Mouse (Mus musculus) liver, embryonic 14.5 days (tissue): Measurements from ENCODE around the gene Srgap1. TPM values are rescaled to one million over a fixed set of nuclear protein-coding genes. Genes with fewer than 3 reads are reported as not detected.

Source experiments
- ATAC-seq: fragments of 200-750 bp; cut with Nextera tagmentation; 2 replicates; pipeline ENCODE4 v1.8.0; 2017; ENCODE audit warnings: moderate number of reproducible peaks, mild to moderate bottlenecking, moderate library complexity; ENCODE audit not compliant: insufficient read depth
- DNase-seq, 3 experiments: peaks; one replicate each; pipeline ENCODE4 v3.0.0-alpha.2; 2012 to 2013; ENCODE audit warnings: low read depth in 3 of 3, low spot score in 3 of 3
- H3K27ac ChIP-seq: fragments of 300-500 bp; sonication (generic); 2 replicates; pipeline ENCODE4 v1.5.1; 2014; ENCODE audit warnings: moderate library complexity, mild to moderate bottlenecking, control low read depth, inconsistent platforms
- H3K27me3 ChIP-seq: fragments of 300-500 bp; sonication (generic); 2 replicates; pipeline ENCODE4 v1.6.1; 2014; ENCODE audit warnings: mild to moderate bottlenecking, low read length, moderate library complexity; ENCODE audit not compliant: control insufficient read depth, insufficient read depth
- H3K36me3 ChIP-seq: fragments of 300-500 bp; sonication (generic); replicated peaks from 2 replicates; pipeline ENCODE4 v1.6.1; 2014; ENCODE audit warnings: low read depth; ENCODE audit not compliant: control insufficient read depth, insufficient read depth
- H3K4me1 ChIP-seq, 2 experiments: fragments of 200-500 bp in 1 of 2; fragments of 300-500 bp in 1 of 2; sonication (generic) in 1 of 2; replicated peaks; 2 replicates each; pipeline ENCODE4 v1.6.1; 2012 to 2014; ENCODE audit warnings: antibody characterized with exemption in 1 of 2, inconsistent platforms in 1 of 2, low read length in 1 of 2; ENCODE audit not compliant: control insufficient read depth in 2 of 2, insufficient read depth in 2 of 2
- H3K4me2 ChIP-seq: fragments of 300-500 bp; sonication (generic); 2 replicates; pipeline ENCODE4 v1.6.1; 2014; ENCODE audit warnings: low read depth, mild to moderate bottlenecking, control low read depth, moderate library complexity
- H3K4me3 ChIP-seq, 2 experiments: fragments of 200-500 bp in 1 of 2; fragments of 300-500 bp in 1 of 2; sonication (generic) in 1 of 2; 2 replicates each; pipeline ENCODE4 v1.5.1; 2012 to 2014; ENCODE audit warnings: low read depth in 2 of 2, low read length in 2 of 2, mild to moderate bottlenecking in 2 of 2, control low read depth in 1 of 2, inconsistent platforms in 1 of 2, moderate library complexity in 1 of 2; ENCODE audit not compliant: insufficient read depth in 1 of 2
- H3K9ac ChIP-seq: fragments of 300-500 bp; sonication (generic); replicated peaks from 2 replicates; pipeline ENCODE4 v1.6.1; 2014; ENCODE audit warnings: mild to moderate bottlenecking, control low read depth, moderate library complexity
- H3K9me3 ChIP-seq: fragments of 300-500 bp; sonication (generic); 2 replicates; pipeline ENCODE4 v1.6.1; 2016; ENCODE audit warnings: low read length, mixed read lengths; ENCODE audit not compliant: control insufficient read depth
- CTCF ChIP-seq: IDR thresholded peaks from 2 replicates; pipeline ENCODE4 v1.5.1; 2016; ENCODE audit warnings: antibody characterized with exemption, low read depth, control low read depth
- EP300 ChIP-seq: IDR thresholded peaks from 2 replicates; pipeline ENCODE4 v1.6.1; 2016; ENCODE audit warnings: antibody characterized with exemption, low read depth
- WGBS: fragments of 180-500 bp; shearing (Covaris S2); extraction: QIAGEN DNeasy Blood & Tissue Kit; methylation state at CpG from one replicate; pipeline ENCODE4 v1.1.7; 2014; ENCODE audit not compliant: insufficient replicate concordance; 5-methylcytosine and 5-hydroxymethylcytosine counted together
- polyA plus RNA-seq, 2 experiments: library from polyadenylated mRNA; depleted of rRNA in 1 of 2; stranded (reverse) in 1 of 2; unstranded in 1 of 2; fragments of >200 nt; fragmentation: Nextera tagmentation in 1 of 2; extraction: Ambion mirVana in 1 of 2; gene quantifications; 2 replicates each; pipeline versions ENCODE4 v1.2.1 to v1.2.3; 2012 to 2014

Srgap1 gene
- polyA plus RNA-seq, 2 experiments, result 0.66 to 0.79 TPM

- Histone ChIP-seq H3K4me1 (no peaks in the 10 kb centered on the region), H3K36me3 (no peaks in the 10 kb centered on the region), H3K4me3 (no peak overlapping the region), H3K9me3 (no peaks in the 10 kb centered on the region), H3K4me2 (no peak overlapping the region), H3K27me3 (no peaks in the 10 kb centered on the region), H3K9ac (no peak overlapping the region), H3K27ac (no peak overlapping the region)
- TF ChIP-seq CTCF, result no peak
- TF ChIP-seq EP300, result no peak
- WGBS, result 46% methylated on average over 1 of the region's 1 CpGs
- no peak for ATAC-seq
- DNase-seq, result no peak
These were observed 143.0 kb downstream of the Srgap1 start for GRCm38 (mm10) chr10:121904137-121904536.

GRCm38 (mm10) chr10:121902651-121903050, 144.5 kb downstream of the Srgap1 start:
- H3K4me3 ChIP-seq, result no peak overlapping the region
- DNase-seq (no peak), ATAC-seq (no peak)
- no peaks in the 10 kb centered on the region for H3K9me3 ChIP-seq
- H3K27me3 ChIP-seq, result no peaks in the 10 kb centered on the region
- H3K4me2 ChIP-seq, result no peak overlapping the region
- H3K9ac ChIP-seq, result no peak overlapping the region
- H3K4me1 ChIP-seq, result no peaks in the 10 kb centered on the region
- 67% methylated on average over 8 of the region's 8 CpGs for WGBS
- TF ChIP-seq CTCF (no peak), EP300 (no peak)
- H3K27ac ChIP-seq, result no peak overlapping the region
- H3K36me3 ChIP-seq, result no peaks in the 10 kb centered on the region

GRCm38 (mm10) chr10:121900772-121901171, 146.3 kb downstream of the Srgap1 start:
- H3K27me3 ChIP-seq, result no peaks in the 10 kb centered on the region
- H3K9me3 ChIP-seq, result no peaks in the 10 kb centered on the region
- no peak overlapping the region for H3K27ac ChIP-seq
- DNase-seq, result no peak
- no peaks in the 10 kb centered on the region for H3K36me3 ChIP-seq
- H3K9ac ChIP-seq, result no peak overlapping the region
- H3K4me3 ChIP-seq, result no peak overlapping the region
- 35% methylated on average over 6 of the region's 6 CpGs for WGBS
- no peaks in the 10 kb centered on the region for H3K4me1 ChIP-seq
- ATAC-seq, result no peak
- no peak overlapping the region for H3K4me2 ChIP-seq
- TF ChIP-seq EP300 (no peak), CTCF (no peak)

- no peak overlapping the region for H3K9ac ChIP-seq
- WGBS, result 75% methylated on average over 6 of the region's 6 CpGs
These were observed 147.4 kb downstream of the Srgap1 start for GRCm38 (mm10) chr10:121899706-121900105.

GRCm38 (mm10) chr10:121897835-121898370, 149.2 kb downstream of the Srgap1 start:
- no peak for ATAC-seq
- H3K36me3 ChIP-seq, result no peaks in the 10 kb centered on the region
- no peaks in the 10 kb centered on the region for H3K4me1 ChIP-seq
- no peak for DNase-seq
- no peak overlapping the region for H3K4me2 ChIP-seq
- H3K27me3 ChIP-seq, result no peaks in the 10 kb centered on the region
- H3K4me3 ChIP-seq, result no peak overlapping the region
- no peak overlapping the region for H3K27ac ChIP-seq
- TF ChIP-seq CTCF, result no peak
- no peak for TF ChIP-seq EP300
- 72% methylated on average over 2 of the region's 2 CpGs for WGBS
- H3K9me3 ChIP-seq, result no peaks in the 10 kb centered on the region
- H3K9ac ChIP-seq, result no peak overlapping the region

More at GRCm38 (mm10) chr10:121899706-121900105, 147.4 kb downstream of the Srgap1 start:
- no peak for DNase-seq
- Histone ChIP-seq H3K36me3 (no peaks in the 10 kb centered on the region), H3K27ac (no peak overlapping the region), H3K4me1 (no peaks in the 10 kb centered on the region), H3K4me3 (no peak overlapping the region), H3K4me2 (no peak overlapping the region), H3K27me3 (no peaks in the 10 kb centered on the region), H3K9me3 (no peaks in the 10 kb centered on the region)
- ATAC-seq, result no peak
- TF ChIP-seq EP300, result no peak
- TF ChIP-seq CTCF, result no peak
